Mouse (Mus musculus) c-Kit-negative CD71-positive TER-119-positive erythroid progenitor cells, embryonic 14.5 days (primary cell): ENCODE data around the gene Ankrd28.

Experiments
- DNase-seq: peaks from one replicate; pipeline ENCODE4 v3.0.0-alpha.2; 2013; ENCODE audit warnings: low read depth, low spot score

The Ankrd28 gene

GRCm38 (mm10) chr14:31651206-31651605, 179.2 kb downstream of the Ankrd28 start:
- DNase-seq, result no peak

GRCm38 (mm10) chr14:31650347-31650746, 180.1 kb downstream of the Ankrd28 start:
- no peak for DNase-seq
